Mouse (Mus musculus) heart, adult 2 months (tissue): Measurements from ENCODE around the gene Nkap.

Source experiments
- CTCF ChIP-seq: fragments of 200-600 bp; IDR thresholded peaks from 2 replicates; pipeline ENCODE4 v1.8.1; 2022; ENCODE audit warnings: antibody characterized with exemption, mild to moderate bottlenecking, moderate library complexity
- EP300 ChIP-seq: fragments of 200-500 bp; IDR thresholded peaks from 2 replicates; pipeline ENCODE4 v1.6.1; 2011; ENCODE audit warnings: low read depth, low read length, control low read depth; ENCODE audit not compliant: insufficient read depth

GRCm38 (mm10) chrX:37119585-37119984 is 7.0 kb upstream of the Nkap start:
- TF ChIP-seq EP300 (no peak), CTCF (no peak)
